Comparison of ENCODE assay signal across 8 mouse cellular contexts in genomic region chr14:36937080-36937878, GRCm38 (mm10). TPM values are rescaled to one million over a fixed set of nuclear protein-coding genes. Genes with fewer than 3 reads are reported as not detected.
DNase-seq lines count a peak whose midpoint lies in the region; ATAC-seq lines count a peak whose summit lies in the region.

No protein-coding gene starts in this region.

- H3K4me3 ChIP-seq in hindbrain, embryonic 13.5 days = no peak overlapping the region
- no peak overlapping the region for H3K4me3 ChIP-seq in hindbrain, embryonic 10.5 days
- H3K4me3 ChIP-seq in forebrain, embryonic 10.5 days = no peak overlapping the region
- H3K4me3 ChIP-seq in midbrain, embryonic 14.5 days (replicated peaks; ENCODE audit: low read depth, low read length) = no peak overlapping the region

- H3K27ac ChIP-seq in hindbrain, embryonic 13.5 days = no peak overlapping the region
- no peak overlapping the region for H3K27ac ChIP-seq in hindbrain, embryonic 10.5 days
- H3K27ac ChIP-seq in forebrain, embryonic 10.5 days = no peak overlapping the region
- no peak overlapping the region for H3K27ac ChIP-seq in midbrain, embryonic 14.5 days (replicated peaks; ENCODE audit: low read depth, low read length)

- H3K9ac ChIP-seq in hindbrain, embryonic 13.5 days = no peak overlapping the region
- H3K9ac ChIP-seq in midbrain, embryonic 14.5 days (replicated peaks; ENCODE audit: low read length) = no peak overlapping the region

- H3K9me3 ChIP-seq in hindbrain, embryonic 13.5 days = no peaks in the 10 kb centered on the region
- H3K9me3 ChIP-seq in hindbrain, embryonic 10.5 days = no peaks in the 10 kb centered on the region
- no peaks in the 10 kb centered on the region for H3K9me3 ChIP-seq in forebrain, embryonic 10.5 days
- H3K9me3 ChIP-seq in midbrain, embryonic 14.5 days (ENCODE audit: control insufficient read depth, low read length) = no peaks in the 10 kb centered on the region

- H3K36me3 ChIP-seq in hindbrain, embryonic 13.5 days = peaks cover 30% of the 10 kb centered on the region
- peaks cover 26% of the 10 kb centered on the region for H3K36me3 ChIP-seq in hindbrain, embryonic 10.5 days
- H3K36me3 ChIP-seq in forebrain, embryonic 10.5 days (replicated peaks) = peaks cover 24% of the 10 kb centered on the region
- H3K36me3 ChIP-seq in midbrain, embryonic 14.5 days (ENCODE audit: control insufficient read depth, insufficient read depth, low read length) = peaks cover 30% of the 10 kb centered on the region

- H3K4me2 ChIP-seq in hindbrain, embryonic 13.5 days = no peak overlapping the region
- H3K4me2 ChIP-seq in midbrain, embryonic 14.5 days (ENCODE audit: low read length) = no peak overlapping the region

- H3K27me3 ChIP-seq in hindbrain, embryonic 13.5 days = no peaks in the 10 kb centered on the region
- H3K27me3 ChIP-seq in hindbrain, embryonic 10.5 days (ENCODE audit: insufficient read depth, poor library complexity, severe bottlenecking) = no peaks in the 10 kb centered on the region
- H3K27me3 ChIP-seq in forebrain, embryonic 10.5 days (ENCODE audit: poor library complexity, severe bottlenecking) = no peaks in the 10 kb centered on the region
- no peaks in the 10 kb centered on the region for H3K27me3 ChIP-seq in midbrain, embryonic 14.5 days (ENCODE audit: control insufficient read depth, insufficient read depth, low read length)

- H3K4me1 ChIP-seq in hindbrain, embryonic 13.5 days (replicated peaks) = no peaks in the 10 kb centered on the region
- no peaks in the 10 kb centered on the region for H3K4me1 ChIP-seq in hindbrain, embryonic 10.5 days (replicated peaks)
- H3K4me1 ChIP-seq in forebrain, embryonic 10.5 days = no peaks in the 10 kb centered on the region
- no peaks in the 10 kb centered on the region for H3K4me1 ChIP-seq in midbrain, embryonic 14.5 days (ENCODE audit: control insufficient read depth, insufficient read depth, low read length)

- ATAC-seq in hindbrain, embryonic 13.5 days (ENCODE audit: low FRiP score) = peak; percentile 57; the same call in 1 of the 2 replicates
- peak; percentile 63 for ATAC-seq in midbrain, embryonic 14.5 days (ENCODE audit: low FRiP score, low TSS enrichment)

- DNase-seq in hindbrain, embryonic 10.5 days (ENCODE audit: low spot score) = no peak
- DNase-seq in B cell, adult 2 months = peak; percentile 56 to 62
- DNase-seq in R1 (ENCODE audit: low read depth, low spot score) = peak; percentile 41
- peak; percentile 26 for DNase-seq in forebrain, embryonic 10.5 days (ENCODE audit: extremely low spot score, low spot score)
- peak; percentile 49 for DNase-seq in kidney, postnatal 14 days
- DNase-seq in midbrain, embryonic 14.5 days = peak; percentile 89
- no peak for DNase-seq in urinary bladder, postnatal 10 days (ENCODE audit: low spot score)

- 75% methylated on average over 7 of the region's 7 CpGs for WGBS in hindbrain, embryonic 13.5 days
- WGBS in hindbrain, embryonic 10.5 days = 74% methylated on average over 7 of the region's 7 CpGs
- WGBS in forebrain, embryonic 10.5 days = 77% methylated on average over 7 of the region's 7 CpGs
- WGBS in midbrain, embryonic 14.5 days = 76% methylated on average over 7 of the region's 7 CpGs

RNA-seq across cellular contexts. Expression of gene Ccser2, which starts 31.3 kb away (rescaled TPM):
- 84.1 and 85.5 TPM in 2 replicates for polyA plus RNA-seq in hindbrain, embryonic 13.5 days (2015; fragmentation: Nextera tagmentation; extraction: Ambion mirVana)
- polyA plus RNA-seq in hindbrain, embryonic 10.5 days (2016; fragmentation: Nextera tagmentation; extraction: Ambion mirVana) = 33.5 and 34.9 TPM in 2 replicates
- polyA plus RNA-seq in forebrain, embryonic 10.5 days (2016; fragmentation: Nextera tagmentation; extraction: Ambion mirVana) = 21.5 and 22.2 TPM in 2 replicates
- polyA plus RNA-seq in midbrain, embryonic 14.5 days (2014; fragmentation: Nextera tagmentation; extraction: Ambion mirVana) = 68.9 and 85.1 TPM in 2 replicates

Comparison
In these comparisons a context has a peak if more than half of its experiments do, and no peak if none do; other contexts are left out.
1. DNase-seq: peak in B cell, adult 2 months (2 of 2), R1 (single experiment), forebrain, embryonic 10.5 days (single experiment), kidney, postnatal 14 days (single experiment) and midbrain, embryonic 14.5 days (single experiment); none in hindbrain, embryonic 10.5 days (single experiment) and urinary bladder, postnatal 10 days (single experiment).